Mouse (Mus musculus) B cell, adult 2 months (primary cell): ENCODE results near the gene Tbx10.
"Not testable (repeated sequence)": the region's sequence is repeated elsewhere in the genome, so short reads cannot be mapped to it uniquely, and the experiment has no call there.

ENCODE experiments used
- DNase-seq, 2 experiments: peaks; one replicate each; pipeline ENCODE4 v3.0.0; 2022

Tbx10 gene

GRCm38 (mm10) chr19:4046866-4047254 lies 54.3 kb downstream of the Tbx10 start:
- DNase-seq = no peak

GRCm38 (mm10) chr19:4047859-4048258 lies 55.3 kb downstream of the Tbx10 start:
- DNase-seq = peak; percentile 93 to 94

- DNase-seq = not testable (repeated sequence)
Observed at GRCm38 (mm10) chr19:4049069-4049468, 56.5 kb downstream of the Tbx10 start.
